12 mouse cellular contexts compared by ENCODE assay signal in the genomic region with DNA sequence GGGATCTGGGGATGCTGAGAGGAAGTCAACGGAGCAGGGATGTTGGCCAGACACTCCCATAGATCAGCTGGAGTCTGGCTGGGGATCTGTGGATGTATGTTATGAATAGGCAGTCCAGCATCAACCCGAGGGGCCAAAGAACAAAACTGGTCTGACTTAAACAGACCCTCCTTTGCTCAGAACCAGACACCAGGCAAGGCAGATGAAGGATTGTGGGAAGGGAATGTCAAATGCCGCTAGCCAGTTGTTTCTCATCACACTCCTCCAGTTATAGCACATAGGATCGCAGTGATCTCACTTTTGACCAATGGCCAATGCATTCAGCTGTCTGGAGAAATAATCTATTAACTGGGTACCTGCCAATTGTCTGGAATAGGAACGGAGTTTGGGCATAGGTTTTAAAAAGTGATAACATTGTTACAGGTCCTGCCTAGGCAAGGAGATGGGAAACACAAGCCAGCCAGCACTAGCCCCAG. TPM values are rescaled to one million over a fixed set of nuclear protein-coding genes. Genes with fewer than 3 reads are reported as not detected.
DNase-seq lines count a peak whose midpoint lies in the region; TF ChIP-seq lines count a peak whose summit lies in the region.
"Had no signal": no experiment of that assay in that cellular context is flagged by ENCODE, and none has a peak within 500 bp of the region (broad histone marks: within the 10 kb centered on the region; RNA-seq: fewer than 3 reads in every experiment).

No protein-coding gene starts in this region.

- intact Hi-C loops in heart, postnatal 25 days (cut with DNase I): loop anchor here (2.0 to 5.0 kb wide), 2 partner anchors 15 to 124 kb away; no protein-coding TSS in a partner anchor

- no peak overlapping the region for H3K4me3 ChIP-seq in heart, embryonic 10.5 days
- H3K4me3 ChIP-seq in small intestine, adult 2 months (ENCODE audit: low read depth, low read length): no peak overlapping the region
- H3K4me3 ChIP-seq: limb, embryonic 12.5 days had no signal

- peak; percentile 97 for DNase-seq in heart, adult 11 months
- no peak for DNase-seq in heart, postnatal 25 days (ENCODE audit: low spot score)
- no peak for DNase-seq in heart, embryonic 10.5 days (ENCODE audit: low spot score)
- peak; percentile 20 for DNase-seq in kidney, adult 18-20 months
- DNase-seq in cerebellum, adult 18-20 months: no peak
- DNase-seq in adipocyte (ENCODE audit: low spot score): no peak
- DNase-seq in urinary bladder, postnatal 14 days (ENCODE audit: low spot score): no peak
- DNase-seq: B cell, adult 2 months; cerebellum, postnatal 25 days had no signal

- no peak for TF ChIP-seq POLR2A in small intestine, adult 2 months (IDR thresholded peaks at IDR 0.05; ENCODE audit: low read depth, low read length)

- no peaks in the 10 kb centered on the region for H3K9me3 ChIP-seq in heart, embryonic 10.5 days
- H3K9me3 ChIP-seq: limb, embryonic 12.5 days had no signal

- peaks cover 41% of the 10 kb centered on the region for H3K4me1 ChIP-seq in heart, embryonic 10.5 days
- H3K4me1 ChIP-seq in small intestine, adult 2 months (ENCODE audit: control insufficient read depth, insufficient read depth, insufficient read length, low read length): peaks cover 38% of the 10 kb centered on the region

- H3K36me3 ChIP-seq in heart, embryonic 10.5 days: no peaks in the 10 kb centered on the region
- H3K36me3 ChIP-seq in small intestine, adult 2 months (ENCODE audit: control insufficient read depth, insufficient read depth, low read length): no peaks in the 10 kb centered on the region
- H3K36me3 ChIP-seq: limb, embryonic 12.5 days had no signal

- WGBS in heart, embryonic 10.5 days: 61% methylated on average over 5 of the region's 5 CpGs
- WGBS in small intestine, adult 2 months: 43% methylated on average over 5 of the region's 5 CpGs

- peak overlapping the region; percentile 79 for H3K27ac ChIP-seq in heart, embryonic 10.5 days
- H3K27ac ChIP-seq in small intestine, adult 2 months (ENCODE audit: insufficient read depth, low read depth, low read length): peak overlapping the region; percentile 64; the same call in 1 of the 2 replicates
- H3K27ac ChIP-seq: limb, embryonic 12.5 days had no signal

- TF ChIP-seq CTCF in small intestine, adult 2 months (IDR thresholded peaks at IDR 0.05; ENCODE audit: extremely low read depth, insufficient read length, insufficient replicate concordance, low read depth, low read length): no peak

- no peaks in the 10 kb centered on the region for H3K27me3 ChIP-seq in heart, embryonic 10.5 days (ENCODE audit: insufficient read depth, poor library complexity, severe bottlenecking)
- H3K27me3 ChIP-seq in small intestine, adult 2 months (ENCODE audit: control insufficient read depth, insufficient read depth, low read length): no peaks in the 10 kb centered on the region
- H3K27me3 ChIP-seq: limb, embryonic 12.5 days had no signal

RNA-seq across cellular contexts. Expression of a gene that starts 46.4 kb away (rescaled TPM):
- total RNA-seq in heart, postnatal 25 days (2021): under 1 TPM; 0.50 to 0.60 TPM
- 0.99 and 1.6 TPM in 2 replicates for polyA plus RNA-seq in heart, embryonic 10.5 days (2016; fragmentation: Nextera tagmentation; extraction: Ambion mirVana)
- 20.9 and 46.7 TPM in 2 replicates for polyA plus RNA-seq in small intestine, adult 2 months (2012; rRNA removed)
- total RNA-seq: megakaryocyte-erythroid progenitor cell, adult 5-6 weeks had no signal

Comparison
In these comparisons a context has a peak if more than half of its experiments do, and no peak if none do; other contexts are left out.
1. DNase-seq: peak in heart, adult 11 months (single experiment) and kidney, adult 18-20 months (single experiment); none in heart, postnatal 25 days (single experiment), heart, embryonic 10.5 days (single experiment), cerebellum, adult 18-20 months (0 of 2), adipocyte (single experiment) and urinary bladder, postnatal 14 days (single experiment).